Comparison of ENCODE assay signal across 25 mouse cellular contexts in the genomic region with DNA sequence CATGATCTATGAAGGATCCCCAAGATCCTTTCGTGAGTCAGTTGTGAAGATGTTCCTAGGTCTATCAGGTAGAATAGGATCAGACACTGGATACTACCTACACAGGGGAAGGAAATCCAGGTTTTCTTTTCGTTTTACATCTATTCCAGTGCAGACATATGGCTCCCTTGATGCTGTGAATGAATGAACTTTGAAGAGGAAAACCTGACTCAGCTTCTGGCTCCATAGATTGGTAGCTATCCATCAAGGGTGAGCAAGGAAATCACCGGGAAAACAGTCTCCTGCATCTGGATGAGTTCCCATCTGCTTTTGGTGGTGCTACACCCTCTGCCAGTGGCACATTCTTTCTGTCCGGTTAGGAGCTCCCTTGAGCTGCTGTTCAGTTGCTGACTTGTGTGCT.
"Had no signal": no experiment of that assay in that cellular context is flagged by ENCODE, and none has a peak within 500 bp of the region (broad histone marks: within the 10 kb centered on the region; RNA-seq: fewer than 3 reads in every experiment).

No protein-coding gene starts in this region.

- ATAC-seq: hindbrain, embryonic 16.5 days; inflammation-experienced regulatory T-cells, adult 6 months; intestine, embryonic 15.5 days; intestine, postnatal 0 days; liver, embryonic 12.5 days had no signal

- H3K27me3 ChIP-seq: heart, embryonic 12.5 days; hindbrain, embryonic 12.5 days; intestine, embryonic 15.5 days; limb, embryonic 12.5 days; limb, embryonic 15.5 days; liver, embryonic 12.5 days had no signal

- H3K9me3 ChIP-seq: heart, embryonic 10.5 days; heart, embryonic 12.5 days; hindbrain, embryonic 10.5 days; hindbrain, embryonic 12.5 days; intestine, embryonic 15.5 days; limb, embryonic 12.5 days; limb, embryonic 15.5 days; liver, embryonic 12.5 days had no signal

- H3K4me1 ChIP-seq: heart, embryonic 10.5 days; intestine, embryonic 15.5 days; limb, embryonic 12.5 days; liver, embryonic 12.5 days had no signal

- H3K4me2 ChIP-seq: heart, embryonic 12.5 days; hindbrain, embryonic 12.5 days; hindbrain, embryonic 14.5 days; intestine, embryonic 15.5 days; limb, embryonic 12.5 days; limb, embryonic 15.5 days; liver, embryonic 12.5 days had no signal

- H3K4me3 ChIP-seq: gastrocnemius, adult 2 months; heart, embryonic 10.5 days; heart, embryonic 12.5 days; hindbrain, embryonic 10.5 days; hindbrain, embryonic 12.5 days; intestine, embryonic 15.5 days; left cerebral cortex, adult 2 months; limb, embryonic 12.5 days; limb, embryonic 15.5 days; liver, embryonic 12.5 days had no signal

- H3K9ac ChIP-seq: heart, embryonic 12.5 days; hindbrain, embryonic 12.5 days; hindbrain, embryonic 14.5 days; intestine, embryonic 15.5 days; limb, embryonic 12.5 days; limb, embryonic 15.5 days; liver, embryonic 12.5 days; liver, embryonic 14.5 days had no signal

- H3K36me3 ChIP-seq: heart, embryonic 10.5 days; heart, embryonic 12.5 days; hindbrain, embryonic 10.5 days; hindbrain, embryonic 12.5 days; intestine, embryonic 15.5 days; limb, embryonic 12.5 days; limb, embryonic 15.5 days; liver, embryonic 12.5 days had no signal

- DNase-seq: gastrocnemius, adult 2 months; gastrocnemius, postnatal 10 days; gastrocnemius, postnatal 25 days; heart, postnatal 10 days; heart, postnatal 4 days; kidney, adult 18-20 months; kidney, adult 8-10 months; kidney, postnatal 10 days; kidney, postnatal 25 days; kidney, postnatal 4 days; left cerebral cortex, postnatal 4 days had no signal

- H3K27ac ChIP-seq: gastrocnemius, adult 2 months; heart, embryonic 10.5 days; hindbrain, embryonic 10.5 days; hindbrain, embryonic 12.5 days; hindbrain, embryonic 14.5 days; intestine, embryonic 15.5 days; limb, embryonic 12.5 days; limb, embryonic 15.5 days; liver, embryonic 12.5 days; liver, embryonic 14.5 days had no signal
